In the genomic region with DNA sequence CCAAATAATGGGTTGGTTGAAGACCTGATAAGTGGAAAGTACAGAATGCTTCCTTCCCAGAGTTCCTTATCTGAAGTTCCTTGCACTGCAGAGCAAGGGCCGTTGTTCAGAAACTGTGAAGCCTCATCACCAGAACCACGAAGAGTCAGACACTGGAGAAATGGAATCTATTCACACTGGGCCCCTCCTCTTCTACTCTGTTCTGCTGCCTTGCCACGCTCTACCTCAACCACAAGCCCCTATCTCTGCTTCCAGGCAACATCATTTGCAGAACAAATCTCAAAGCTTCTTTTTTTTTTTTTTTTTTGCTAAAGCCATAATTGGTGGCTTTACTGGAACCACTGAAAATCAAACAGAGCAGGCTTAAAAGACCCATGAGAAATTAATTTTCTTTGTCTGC, we compare ENCODE assay signal across 22 mouse cellular contexts.
"Had no signal": no experiment of that assay in that cellular context is flagged by ENCODE, and none has a peak within 500 bp of the region (broad histone marks: within the 10 kb centered on the region; RNA-seq: fewer than 3 reads in every experiment).

No protein-coding gene starts in this region.

- H3K27me3 ChIP-seq: limb, embryonic 12.5 days; limb, embryonic 15.5 days; megakaryocyte, embryonic 14.5 days; neural tube, embryonic 12.5 days; neural tube, embryonic 15.5 days; stomach, embryonic 15.5 days had no signal

- H3K27ac ChIP-seq: layer of hippocampus, adult 2 months; limb, embryonic 12.5 days; limb, embryonic 15.5 days; liver, embryonic 14.5 days; macrophage; neural tube, embryonic 12.5 days; neural tube, embryonic 15.5 days; stomach, embryonic 15.5 days had no signal

- H3K9ac ChIP-seq: limb, embryonic 12.5 days; limb, embryonic 15.5 days; liver, embryonic 14.5 days; liver, postnatal 0 days; lung, embryonic 14.5 days; neural tube, embryonic 12.5 days; neural tube, embryonic 15.5 days; stomach, embryonic 15.5 days had no signal

- H3K4me3 ChIP-seq: layer of hippocampus, adult 2 months; limb, embryonic 12.5 days; limb, embryonic 15.5 days; megakaryocyte, embryonic 14.5 days; neural tube, embryonic 12.5 days; neural tube, embryonic 15.5 days; stomach, embryonic 15.5 days had no signal

- ATAC-seq: intestine, embryonic 16.5 days; liver, postnatal 0 days; lung, postnatal 0 days had no signal

- H3K4me1 ChIP-seq: limb, embryonic 15.5 days; megakaryocyte, embryonic 14.5 days; neural tube, embryonic 12.5 days; neural tube, embryonic 15.5 days; stomach, embryonic 15.5 days had no signal

- H3K36me3 ChIP-seq: limb, embryonic 12.5 days; limb, embryonic 15.5 days; neural tube, embryonic 12.5 days; stomach, embryonic 15.5 days had no signal

- DNase-seq: kidney, adult 18-20 months; kidney, adult 9 months; kidney, postnatal 14 days; left cerebral cortex, postnatal 4 days; liver, postnatal 0 days; lung, embryonic 14.5 days; retina, postnatal 1 day; right cerebral cortex, postnatal 25 days; spleen, adult 18-20 months; thymus, postnatal 25 days had no signal

- H3K4me2 ChIP-seq: limb, embryonic 12.5 days; limb, embryonic 15.5 days; liver, embryonic 11.5 days; lung, embryonic 14.5 days; neural tube, embryonic 12.5 days; neural tube, embryonic 15.5 days; stomach, embryonic 15.5 days had no signal

- H3K9me3 ChIP-seq: limb, embryonic 12.5 days; limb, embryonic 15.5 days; neural tube, embryonic 12.5 days; neural tube, embryonic 15.5 days; stomach, embryonic 15.5 days had no signal
